Mouse (Mus musculus) stomach, embryonic 15.5 days (tissue): ENCODE results near the gene Mea1. TPM values are rescaled to one million over a fixed set of nuclear protein-coding genes. Genes with fewer than 3 reads are reported as not detected.
A peak's percentile ranks its signal among the peaks of the same experiment; 100 is the strongest.

Source experiments
- ATAC-seq: fragments of 200-750 bp; cut with Nextera tagmentation; 2 replicates; pipeline ENCODE4 v1.8.0; 2017; ENCODE audit warnings: low read depth, moderate number of reproducible peaks, moderate TSS enrichment; ENCODE audit not compliant: insufficient read depth, low FRiP score
- H3K27ac ChIP-seq: fragments of 300-500 bp; sonication (generic); 2 replicates; pipeline ENCODE4 v1.5.1; 2015; ENCODE audit warnings: mild to moderate bottlenecking, inconsistent platforms
- H3K27me3 ChIP-seq: fragments of 300-500 bp; sonication (generic); replicated peaks from 2 replicates; pipeline ENCODE4 v1.6.1; 2015; ENCODE audit warnings: inconsistent platforms
- H3K36me3 ChIP-seq: fragments of 300-500 bp; sonication (generic); 2 replicates; pipeline ENCODE4 v1.6.1; 2015; ENCODE audit warnings: inconsistent platforms
- H3K4me1 ChIP-seq: fragments of 300-500 bp; sonication (generic); 2 replicates; pipeline ENCODE4 v1.6.1; 2015; ENCODE audit warnings: inconsistent platforms
- H3K4me2 ChIP-seq: fragments of 300-500 bp; sonication (generic); 2 replicates; pipeline ENCODE4 v1.6.1; 2015; ENCODE audit warnings: mild to moderate bottlenecking, inconsistent platforms
- H3K4me3 ChIP-seq: fragments of 300-500 bp; sonication (generic); replicated peaks from 2 replicates; pipeline ENCODE4 v1.5.1; 2015; ENCODE audit warnings: inconsistent platforms
- H3K9ac ChIP-seq: fragments of 300-500 bp; sonication (generic); 2 replicates; pipeline ENCODE4 v1.6.1; 2015; ENCODE audit warnings: inconsistent platforms
- H3K9me3 ChIP-seq: fragments of 300-500 bp; sonication (generic); 2 replicates; pipeline ENCODE4 v1.6.1; 2016; ENCODE audit warnings: inconsistent platforms
- WGBS: fragments of 180-500 bp; shearing (Covaris S2); methylation state at CpG from one replicate; pipeline ENCODE4 v1.1.7; 2015; 5-methylcytosine and 5-hydroxymethylcytosine counted together
- polyA plus RNA-seq: library from polyadenylated mRNA; unstranded; fragments of >200 nt; fragmentation: Nextera tagmentation; extraction: Ambion mirVana; gene quantifications from 2 replicates; pipeline ENCODE4 v1.2.1, GENCODE M21; 2015

Mea1 gene
- polyA plus RNA-seq, 1 experiment from 2014 or later = 145 TPM

DNA sequence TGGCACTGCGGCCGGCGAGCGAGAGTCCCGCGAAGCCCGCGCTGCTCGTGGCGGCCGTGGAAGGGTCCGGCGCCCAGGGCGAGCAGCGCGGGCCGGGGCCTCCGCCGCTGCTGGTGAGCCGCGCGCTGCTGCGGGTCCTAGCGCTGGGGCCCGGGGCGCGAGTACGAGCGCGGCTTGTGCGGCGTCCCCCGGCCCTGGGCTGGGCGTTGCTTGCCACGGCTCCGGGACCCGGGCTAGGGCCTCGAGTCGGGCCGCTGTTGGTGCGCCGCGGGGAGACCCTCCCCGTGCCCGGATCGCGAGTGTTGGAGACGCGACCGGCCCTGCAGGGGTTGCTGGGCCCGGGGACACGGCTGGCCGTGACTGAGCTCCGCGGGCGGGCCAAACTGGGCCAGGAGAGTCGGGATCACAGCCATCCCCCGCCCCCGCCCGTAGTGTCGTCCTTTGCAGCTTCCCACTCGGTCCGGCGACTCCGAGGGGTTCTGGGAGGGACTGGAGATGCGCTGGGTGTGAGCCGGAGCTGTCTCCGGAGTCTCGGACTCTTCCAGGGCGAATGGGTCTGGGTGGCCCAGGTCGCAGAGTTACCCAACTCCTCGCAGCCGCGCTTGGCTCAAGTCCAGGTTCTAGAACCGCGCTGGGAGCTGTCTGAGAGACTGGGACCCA lies 33.1 kb downstream of the Mea1 start:
- no peaks in the 10 kb centered on the region for H3K27me3 ChIP-seq
- peaks cover 12% of the 10 kb centered on the region for H3K36me3 ChIP-seq
- H3K27ac ChIP-seq = peak overlapping the region; percentile 61
- under 1% methylated on average over 75 of the region's 76 CpGs for WGBS
- peak overlapping the region; percentile 90 for H3K9ac ChIP-seq
- H3K9me3 ChIP-seq = no peaks in the 10 kb centered on the region
- peaks cover 13% of the 10 kb centered on the region for H3K4me1 ChIP-seq
- peak overlapping the region; percentile 94 for H3K4me2 ChIP-seq
- H3K4me3 ChIP-seq = peak overlapping the region; percentile 95
- peak; percentile 41 for ATAC-seq

DNA sequence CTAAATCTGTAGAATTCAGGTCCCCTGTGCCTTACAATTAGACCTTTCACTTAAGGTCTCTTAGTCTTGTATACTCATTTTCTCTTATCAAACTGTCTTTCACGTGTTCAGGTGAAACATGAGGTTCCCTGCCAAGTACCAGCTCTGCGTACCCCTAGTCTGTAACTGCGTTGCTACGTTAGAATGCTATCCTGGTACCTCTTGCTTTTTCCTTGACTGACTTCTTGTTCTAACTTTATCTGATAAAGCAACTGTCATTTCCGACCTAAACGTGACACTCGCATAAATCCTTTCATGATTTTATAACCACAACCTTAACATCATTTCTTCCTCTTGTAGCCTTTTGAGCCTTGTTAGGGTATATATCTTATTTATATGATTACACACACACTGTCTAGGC lies 33.8 kb downstream of the Mea1 start:
- Histone ChIP-seq H3K4me3 (peak overlapping the region; percentile 95), H3K4me2 (peak overlapping the region; percentile 94), H3K4me1 (peaks cover 13% of the 10 kb centered on the region), H3K27ac (no peak overlapping the region), H3K27me3 (no peaks in the 10 kb centered on the region), H3K9me3 (no peaks in the 10 kb centered on the region), H3K9ac (peak overlapping the region; percentile 90; the same call in 1 of the 2 replicates), H3K36me3 (peaks cover 14% of the 10 kb centered on the region)
- no peak for ATAC-seq
- WGBS = 59% methylated on average over 7 of the region's 7 CpGs

DNA sequence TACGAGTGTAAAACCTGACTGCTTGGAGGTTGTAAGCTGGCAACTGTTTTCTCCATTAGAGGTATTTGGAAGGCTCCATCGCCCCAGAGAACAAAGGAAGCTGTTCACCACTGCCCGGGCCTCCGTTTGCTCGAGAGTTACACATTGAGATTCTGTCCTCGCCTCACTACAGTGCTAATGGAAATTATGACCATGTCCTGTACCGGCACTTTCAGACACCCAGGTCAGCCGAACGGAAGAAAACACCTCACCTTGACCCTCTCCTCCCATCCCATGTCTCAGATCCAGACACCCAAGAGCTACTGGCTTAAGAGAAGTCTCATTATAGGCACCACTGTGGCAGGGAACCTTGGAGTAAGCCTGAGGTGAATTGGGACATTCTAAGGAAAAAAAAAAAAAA lies 35.3 kb downstream of the Mea1 start:
- Histone ChIP-seq H3K9me3 (no peaks in the 10 kb centered on the region), H3K27ac (no peak overlapping the region), H3K4me3 (no peak overlapping the region), H3K4me1 (peaks cover 13% of the 10 kb centered on the region), H3K27me3 (no peaks in the 10 kb centered on the region), H3K4me2 (no peak overlapping the region), H3K9ac (no peak overlapping the region), H3K36me3 (peaks cover 14% of the 10 kb centered on the region)
- 88% methylated on average over 9 of the region's 9 CpGs for WGBS
- ATAC-seq = no peak

DNA sequence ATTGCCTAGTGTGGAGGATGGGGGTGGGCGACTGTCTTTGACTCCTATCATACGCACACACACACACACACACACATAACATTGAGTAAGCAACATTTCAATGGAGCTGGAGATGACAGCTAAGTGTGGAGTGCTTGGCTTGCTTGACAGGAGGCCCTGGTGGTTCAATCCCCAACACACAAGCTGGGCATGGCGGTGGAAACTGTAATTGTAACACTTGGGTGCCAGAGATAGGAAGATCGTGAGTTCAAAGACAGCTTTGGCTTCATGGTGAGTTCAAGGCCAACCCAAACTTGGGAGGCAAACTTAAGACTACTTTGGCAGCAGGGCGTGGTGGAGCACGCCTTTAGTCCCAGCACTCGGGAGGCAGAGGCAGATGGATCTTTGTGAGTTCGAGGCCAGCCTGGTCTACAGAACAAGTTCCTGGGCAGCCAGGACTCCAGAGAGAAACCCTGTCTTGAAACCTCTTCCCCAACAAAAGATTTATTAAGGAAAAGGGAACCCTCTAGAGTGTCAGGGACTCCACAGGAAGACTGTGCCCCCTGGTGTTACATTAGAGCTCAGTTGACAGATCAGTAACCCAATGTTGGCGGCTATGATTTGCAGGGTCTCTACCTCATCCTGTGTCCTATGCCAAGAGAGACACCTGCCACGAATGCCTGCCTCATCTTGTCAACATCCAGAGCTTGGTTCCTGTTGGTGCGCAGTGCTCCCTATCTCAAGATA lies 36.3 kb downstream of the Mea1 start:
- no peak overlapping the region for H3K4me3 ChIP-seq
- peaks cover 14% of the 10 kb centered on the region for H3K36me3 ChIP-seq
- H3K9me3 ChIP-seq = no peaks in the 10 kb centered on the region
- peaks cover 13% of the 10 kb centered on the region for H3K4me1 ChIP-seq
- no peak overlapping the region for H3K27ac ChIP-seq
- H3K4me2 ChIP-seq = no peak overlapping the region
- no peak overlapping the region for H3K9ac ChIP-seq
- 94% methylated on average over 11 of the region's 11 CpGs for WGBS
- ATAC-seq = no peak
- H3K27me3 ChIP-seq = no peaks in the 10 kb centered on the region

DNA sequence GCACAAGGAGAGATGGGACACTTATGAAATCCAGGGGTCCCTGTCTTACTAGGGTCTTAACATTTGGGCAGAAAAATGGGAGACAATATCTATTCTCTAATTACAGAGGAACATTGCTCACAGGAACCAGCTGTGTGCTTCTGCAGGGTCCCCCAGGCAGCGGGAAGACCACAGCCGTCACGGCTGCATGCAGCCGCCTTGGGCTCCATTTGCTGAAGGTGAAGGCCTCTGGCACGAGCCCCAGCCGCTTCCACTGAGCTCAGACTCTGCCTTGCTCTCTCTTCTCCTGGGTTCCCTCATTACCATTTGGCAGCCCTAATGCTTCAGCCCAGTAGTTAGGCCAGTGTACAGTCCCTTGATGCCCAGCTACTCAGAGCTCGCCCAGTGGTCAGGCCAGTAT lies 42.5 kb downstream of the Mea1 start:
- ATAC-seq = no peak

DNA sequence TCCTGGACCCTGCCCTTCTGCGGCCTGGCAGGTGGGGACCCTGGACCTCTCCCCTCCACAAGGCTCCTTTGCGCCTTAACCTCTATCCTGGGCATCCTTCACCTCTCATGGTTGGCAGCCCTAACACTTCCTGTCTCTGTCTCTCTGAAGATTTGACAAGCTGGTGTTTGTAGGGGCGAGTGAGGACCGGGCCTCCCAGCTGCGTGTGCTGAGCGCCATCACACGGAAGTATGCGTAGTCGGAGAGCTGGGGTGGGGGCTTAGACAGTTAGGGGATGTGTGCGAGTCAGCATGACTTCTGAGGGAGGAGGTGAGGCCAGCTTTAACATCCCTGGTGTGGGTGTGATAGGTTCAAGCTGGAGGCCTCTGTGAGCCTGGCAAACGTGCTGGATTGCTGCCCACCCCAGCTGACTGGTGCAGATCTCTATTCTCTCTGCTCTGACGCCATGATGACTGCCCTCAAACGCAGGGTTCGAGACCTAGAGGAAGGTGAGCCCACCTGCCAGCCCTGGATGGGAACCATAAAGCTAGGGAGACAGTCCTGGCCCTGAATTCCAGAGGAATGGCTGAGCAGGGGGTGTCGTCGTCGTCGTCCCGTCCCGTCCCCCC lies 46.0 kb downstream of the Mea1 start:
- H3K4me1 ChIP-seq = 0 out of 2 replicates have a peak, but pooled peaks cover 4% of the 10 kb centered on the region
- no peak overlapping the region for H3K9ac ChIP-seq
- H3K9me3 ChIP-seq = no peaks in the 10 kb centered on the region
- H3K36me3 ChIP-seq = peaks cover 13% of the 10 kb centered on the region; the same call in 1 of the 2 replicates
- H3K4me2 ChIP-seq = no peak overlapping the region
- no peak overlapping the region for H3K27ac ChIP-seq
- 77% methylated on average over 19 of the region's 20 CpGs for WGBS
- no peaks in the 10 kb centered on the region for H3K27me3 ChIP-seq
- no peak for ATAC-seq
- H3K4me3 ChIP-seq = no peak overlapping the region

More for the DNA sequence above, 42.5 kb downstream of the Mea1 start:
- WGBS = 90% methylated on average over 7 of the region's 7 CpGs
- H3K4me3 ChIP-seq = no peak overlapping the region
- H3K4me2 ChIP-seq = no peak overlapping the region
- peaks cover 18% of the 10 kb centered on the region; the same call in 1 of the 2 replicates for H3K36me3 ChIP-seq
- no peak overlapping the region for H3K27ac ChIP-seq
- H3K9ac ChIP-seq = no peak overlapping the region
- H3K4me1 ChIP-seq = no peaks in the 10 kb centered on the region
- no peaks in the 10 kb centered on the region for H3K9me3 ChIP-seq
- no peaks in the 10 kb centered on the region for H3K27me3 ChIP-seq

DNA sequence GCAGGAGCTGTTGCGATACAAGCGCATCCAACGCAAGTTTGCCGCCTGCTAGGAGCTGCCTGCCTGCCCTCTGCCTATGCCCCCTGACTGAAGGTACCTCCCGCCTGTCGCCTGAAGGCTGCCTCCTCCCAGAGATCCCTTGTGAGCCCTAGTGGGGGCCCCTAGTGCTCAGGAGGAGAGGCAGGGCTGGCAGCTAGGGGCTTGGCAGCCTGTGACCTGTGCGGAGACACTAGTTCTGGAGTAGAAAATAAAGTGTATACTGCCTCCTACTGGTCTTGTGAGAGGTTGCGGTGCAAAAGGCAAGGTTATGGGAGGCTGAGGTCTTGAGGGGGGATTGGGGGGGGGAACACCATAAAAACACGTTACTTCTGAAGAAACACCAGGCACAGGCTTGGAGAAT lies 46.7 kb downstream of the Mea1 start:
- 61% methylated on average over 9 of the region's 9 CpGs for WGBS
- no peak for ATAC-seq
- no peak overlapping the region for H3K4me3 ChIP-seq
- peaks cover 11% of the 10 kb centered on the region; the same call in 1 of the 2 replicates for H3K36me3 ChIP-seq
- H3K4me1 ChIP-seq = 0 out of 2 replicates have a peak, but pooled peaks cover 4% of the 10 kb centered on the region
- no peak overlapping the region for H3K4me2 ChIP-seq
- H3K9ac ChIP-seq = no peak overlapping the region
- no peaks in the 10 kb centered on the region for H3K9me3 ChIP-seq
- no peaks in the 10 kb centered on the region for H3K27me3 ChIP-seq
- no peak overlapping the region for H3K27ac ChIP-seq

DNA sequence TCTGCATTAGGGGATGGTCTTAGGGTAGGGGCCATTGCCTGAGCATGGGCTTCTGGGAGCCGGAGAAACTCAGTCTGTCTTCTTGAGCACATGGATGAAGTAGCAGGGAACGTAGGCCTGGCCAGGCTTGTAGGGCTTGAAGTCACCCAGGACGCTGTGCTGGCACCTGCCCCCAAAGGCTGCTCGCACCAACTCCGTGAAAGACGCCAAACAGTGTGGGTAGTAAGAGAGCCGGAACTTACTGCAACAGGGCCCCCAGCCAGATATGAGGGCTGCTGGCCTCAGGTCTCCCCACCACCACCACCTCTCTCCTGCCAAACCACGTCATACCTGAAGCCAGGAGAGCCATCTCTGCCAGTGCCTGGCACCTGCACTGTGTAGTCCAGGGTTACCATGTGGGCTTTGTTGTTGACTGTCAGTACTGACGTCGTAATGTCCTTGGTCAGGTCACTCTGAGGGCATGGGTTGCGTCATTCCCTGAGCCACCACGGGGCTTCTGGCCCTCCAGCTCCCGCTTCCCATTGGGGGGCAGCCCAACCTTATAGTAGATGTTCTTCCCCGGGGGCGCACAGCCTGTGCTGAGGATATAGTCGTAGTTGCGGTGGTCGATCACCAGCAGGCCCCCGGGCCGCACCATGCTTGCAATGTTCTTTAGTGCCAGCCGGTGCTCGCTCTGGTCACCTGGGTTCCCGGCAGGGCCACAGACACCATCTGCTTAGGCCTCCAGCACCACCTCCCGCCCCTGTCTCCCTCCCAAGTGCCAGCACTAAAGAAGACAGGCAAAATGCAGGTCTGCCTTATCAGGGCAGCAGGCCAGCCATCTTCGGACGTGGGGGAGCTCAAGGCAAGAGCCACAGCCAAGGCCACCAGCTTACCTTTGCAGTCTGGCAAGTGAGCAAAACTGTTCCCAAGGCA lies 47.4 kb downstream of the Mea1 start:
- H3K27ac ChIP-seq = no peak overlapping the region
- WGBS = 90% methylated on average over 26 of the region's 26 CpGs
- H3K4me2 ChIP-seq = no peak overlapping the region
- 0 out of 2 replicates have a peak, but pooled peaks cover 4% of the 10 kb centered on the region for H3K4me1 ChIP-seq
- peaks cover 7% of the 10 kb centered on the region; the same call in 1 of the 2 replicates for H3K36me3 ChIP-seq
- H3K9ac ChIP-seq = no peak overlapping the region
- H3K27me3 ChIP-seq = no peaks in the 10 kb centered on the region
- H3K9me3 ChIP-seq = no peaks in the 10 kb centered on the region
- no peak for ATAC-seq
- no peak overlapping the region for H3K4me3 ChIP-seq

DNA sequence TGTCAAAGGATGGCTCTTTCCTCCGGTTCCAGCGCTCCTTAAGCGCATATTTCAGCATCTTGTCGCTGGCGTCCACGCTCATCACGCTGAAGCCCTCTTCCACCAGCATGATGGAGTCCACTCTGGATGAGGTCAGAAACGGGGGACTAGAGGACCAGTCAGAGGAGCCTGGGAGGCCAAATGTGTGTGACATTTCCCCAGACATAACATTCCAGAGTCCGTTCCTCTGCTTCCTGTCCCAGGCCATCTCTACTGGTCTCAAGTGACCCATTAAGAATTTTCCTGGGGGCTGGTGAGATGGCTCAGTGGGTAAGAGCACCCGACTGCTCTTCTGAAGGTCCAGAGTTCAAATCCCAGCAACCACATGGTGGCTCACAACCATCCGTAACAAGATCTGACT lies 48.7 kb downstream of the Mea1 start:
- 91% methylated on average over 11 of the region's 11 CpGs for WGBS
- Histone ChIP-seq H3K4me2 (no peak overlapping the region), H3K4me1 (0 out of 2 replicates have a peak, but pooled peaks cover 4% of the 10 kb centered on the region), H3K36me3 (peaks cover 2% of the 10 kb centered on the region; the same call in 1 of the 2 replicates), H3K27me3 (no peaks in the 10 kb centered on the region), H3K4me3 (no peak overlapping the region), H3K27ac (no peak overlapping the region), H3K9me3 (no peaks in the 10 kb centered on the region), H3K9ac (no peak overlapping the region)
- ATAC-seq = no peak

DNA sequence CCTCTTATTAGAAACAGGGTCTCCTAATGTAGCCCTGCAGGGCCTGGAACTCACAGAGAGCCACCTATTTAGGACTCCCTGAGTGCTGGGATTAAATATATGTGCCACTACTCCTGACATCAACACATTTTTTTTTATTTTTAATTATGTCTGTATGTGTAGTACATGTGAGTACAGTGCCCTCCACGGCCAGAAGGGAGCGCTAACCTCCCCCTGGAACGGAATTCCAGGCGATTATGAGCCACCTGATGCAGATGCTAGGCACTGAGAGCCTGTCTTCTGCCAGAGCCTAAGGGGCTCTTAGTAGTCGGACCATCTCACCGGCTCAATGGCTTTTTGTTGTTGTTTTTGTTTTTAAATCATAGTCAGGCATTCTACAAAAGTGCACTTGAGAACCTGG lies 49.4 kb downstream of the Mea1 start:
- no peak for ATAC-seq
- 39% methylated on average over 6 of the region's 6 CpGs for WGBS

DNA sequence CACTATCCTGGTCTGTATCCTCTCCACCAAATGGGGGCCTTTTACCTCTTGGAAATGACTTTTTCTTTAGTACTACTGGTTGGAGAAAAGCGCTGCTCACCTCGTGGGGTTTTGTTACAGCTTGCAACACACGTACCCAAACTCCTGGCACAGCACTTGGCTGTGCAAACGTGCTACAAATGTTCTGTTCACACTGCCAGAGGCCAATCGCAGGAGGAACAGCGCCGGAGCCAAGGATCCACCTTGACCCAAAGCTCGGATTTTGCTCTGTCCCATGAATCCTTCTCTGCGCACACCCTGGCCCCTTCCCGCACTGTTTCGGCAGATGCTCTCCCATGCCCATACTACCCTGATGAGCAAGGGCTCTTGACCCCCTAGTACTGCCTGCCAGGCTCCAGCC lies 49.9 kb downstream of the Mea1 start:
- 0 out of 2 replicates have a peak, but pooled peaks have one; percentile 2 for ATAC-seq
- no peak overlapping the region for H3K9ac ChIP-seq
- 0 out of 2 replicates have a peak, but pooled peaks cover 4% of the 10 kb centered on the region for H3K4me1 ChIP-seq
- peak overlapping the region; percentile 33 for H3K4me3 ChIP-seq
- no peaks in the 10 kb centered on the region for H3K9me3 ChIP-seq
- 39% methylated on average over 11 of the region's 11 CpGs for WGBS
- H3K27me3 ChIP-seq = no peaks in the 10 kb centered on the region
- no peaks in the 10 kb centered on the region; the same call in 1 of the 2 replicates for H3K36me3 ChIP-seq
- no peak overlapping the region for H3K27ac ChIP-seq
- H3K4me2 ChIP-seq = peak overlapping the region; percentile 57

More for the DNA sequence above, 49.4 kb downstream of the Mea1 start:
- Histone ChIP-seq H3K27me3 (no peaks in the 10 kb centered on the region), H3K4me3 (no peak overlapping the region), H3K9me3 (no peaks in the 10 kb centered on the region), H3K4me2 (no peak overlapping the region), H3K9ac (no peak overlapping the region), H3K27ac (no peak overlapping the region), H3K4me1 (0 out of 2 replicates have a peak, but pooled peaks cover 4% of the 10 kb centered on the region), H3K36me3 (no peaks in the 10 kb centered on the region; the same call in 1 of the 2 replicates)
